Mouse (Mus musculus): ENCODE data around the gene Cuta. TPM values are rescaled to one million over a fixed set of nuclear protein-coding genes. Genes with fewer than 3 reads are reported as not detected.

Gene Cuta
- polyA plus RNA-seq, 1 experiment from 2014 or later: 179 TPM

DNA sequence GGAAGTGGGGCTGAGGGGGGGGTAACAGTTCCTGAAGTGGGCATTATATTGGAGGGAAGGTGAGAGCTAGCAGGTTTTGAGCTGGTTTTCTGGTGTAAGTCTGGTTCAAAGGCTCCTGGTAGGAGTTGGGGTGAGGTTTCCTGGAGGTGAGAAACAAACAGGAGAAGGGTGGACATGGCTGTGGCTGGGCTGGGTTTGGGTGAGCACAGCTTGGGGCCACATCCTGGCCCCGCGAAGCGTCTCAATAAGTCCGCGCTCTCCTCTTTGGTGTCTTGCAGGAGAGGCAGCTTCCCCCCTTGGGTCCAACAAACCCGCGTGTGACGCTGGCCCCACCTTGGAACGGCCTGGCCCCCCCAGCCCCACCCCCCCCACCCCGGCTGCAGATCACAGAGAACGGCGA, 30.9 kb upstream of the Cuta start:
- no peaks in the 10 kb centered on the region for H3K9me3 ChIP-seq
- ATAC-seq (ENCODE audit: insufficient read depth, low FRiP score, low read depth): no peak
- peaks cover 33% of the 10 kb centered on the region for H3K4me1 ChIP-seq
- H3K9ac ChIP-seq: no peak overlapping the region
- H3K27me3 ChIP-seq (replicated peaks): no peaks in the 10 kb centered on the region
- H3K4me3 ChIP-seq (replicated peaks): no peak overlapping the region
- H3K4me2 ChIP-seq: no peak overlapping the region
- H3K36me3 ChIP-seq: peaks cover 6% of the 10 kb centered on the region; the same call in 1 of the 2 replicates
- H3K27ac ChIP-seq: no peak overlapping the region
- WGBS: 61% methylated on average over 12 of the region's 12 CpGs

DNA sequence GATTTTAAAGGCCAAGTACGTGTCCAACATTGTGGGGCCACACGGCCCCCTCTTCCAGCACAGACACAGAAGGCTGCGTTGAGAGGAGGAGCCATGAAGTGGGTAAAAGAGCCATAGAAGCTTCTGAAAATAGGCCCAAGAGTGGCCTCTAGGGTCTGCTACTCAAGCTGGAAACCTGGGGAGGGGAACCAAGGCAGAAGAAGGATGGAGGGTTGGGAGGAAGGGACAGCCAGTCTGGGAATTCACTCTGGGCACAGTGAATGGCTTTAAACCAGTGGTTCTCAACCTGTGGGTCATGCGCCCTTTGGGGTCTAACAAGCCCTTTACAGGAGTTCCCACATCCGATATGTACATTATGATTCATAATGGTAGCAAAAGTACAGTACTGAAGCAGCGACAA, 29.9 kb upstream of the Cuta start:
- ATAC-seq (ENCODE audit: insufficient read depth, low FRiP score, low read depth): no peak
- Histone ChIP-seq H3K27ac (no peak overlapping the region), H3K27me3 (replicated peaks) (no peaks in the 10 kb centered on the region), H3K36me3 (peaks cover 8% of the 10 kb centered on the region; the same call in 1 of the 2 replicates), H3K4me3 (replicated peaks) (no peak overlapping the region), H3K9me3 (no peaks in the 10 kb centered on the region), H3K4me1 (peaks cover 24% of the 10 kb centered on the region), H3K9ac (no peak overlapping the region), H3K4me2 (no peak overlapping the region)
- WGBS: 86% methylated on average over 6 of the region's 6 CpGs

DNA sequence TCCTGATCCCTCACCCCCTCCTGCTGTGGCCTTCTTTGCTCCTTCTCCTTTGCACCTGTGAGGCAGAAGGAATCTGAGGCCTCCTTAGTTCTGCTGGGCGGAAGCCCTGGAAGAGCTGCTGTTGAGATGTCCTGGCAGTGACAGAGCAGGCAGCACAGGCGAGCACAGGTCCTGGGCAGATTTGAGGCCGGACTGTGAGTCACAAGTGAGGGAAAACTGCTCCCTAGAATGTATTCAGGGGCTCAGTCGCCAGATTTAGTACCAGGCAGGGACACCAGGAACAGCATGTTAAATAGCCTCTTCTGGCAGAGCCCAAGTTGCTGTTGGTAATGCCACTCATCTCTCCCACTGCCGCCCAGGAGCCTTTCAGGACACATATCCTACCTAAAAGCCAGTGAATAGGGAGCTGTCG, 28.8 kb upstream of the Cuta start:
- Histone ChIP-seq H3K9me3 (no peaks in the 10 kb centered on the region), H3K36me3 (peaks cover 8% of the 10 kb centered on the region; the same call in 1 of the 2 replicates), H3K27me3 (replicated peaks) (no peaks in the 10 kb centered on the region), H3K9ac (no peak overlapping the region), H3K27ac (no peak overlapping the region), H3K4me2 (no peak overlapping the region), H3K4me3 (replicated peaks) (no peak overlapping the region), H3K4me1 (peaks cover 16% of the 10 kb centered on the region)
- ATAC-seq (ENCODE audit: insufficient read depth, low FRiP score, low read depth): no peak
- 82% methylated on average over 6 of the region's 6 CpGs for WGBS

GRCm38 (mm10) chr17:26967477-26967876, 28.1 kb upstream of the Cuta start:
- peaks cover 11% of the 10 kb centered on the region; the same call in 1 of the 2 replicates for H3K36me3 ChIP-seq

GRCm38 (mm10) chr17:26966993-26967392, 27.6 kb upstream of the Cuta start:
- 89% methylated on average over 11 of the region's 11 CpGs for WGBS

More at GRCm38 (mm10) chr17:26967477-26967876, 28.1 kb upstream of the Cuta start:
- WGBS: 91% methylated on average over 6 of the region's 6 CpGs
- no peak overlapping the region for H3K9ac ChIP-seq
- H3K27ac ChIP-seq: no peak overlapping the region
- H3K4me1 ChIP-seq: peaks cover 16% of the 10 kb centered on the region
- H3K27me3 ChIP-seq (replicated peaks): no peaks in the 10 kb centered on the region
- no peaks in the 10 kb centered on the region for H3K9me3 ChIP-seq
- no peak overlapping the region for H3K4me2 ChIP-seq
- no peak for ATAC-seq (ENCODE audit: insufficient read depth, low FRiP score, low read depth)
- no peak overlapping the region for H3K4me3 ChIP-seq (replicated peaks)

GRCm38 (mm10) chr17:26961572-26962240, 22.3 kb upstream of the Cuta start:
- H3K27ac ChIP-seq: no peak overlapping the region
- H3K4me3 ChIP-seq (replicated peaks): no peak overlapping the region
- H3K36me3 ChIP-seq: peaks cover 27% of the 10 kb centered on the region; the same call in 1 of the 2 replicates
- ATAC-seq (ENCODE audit: insufficient read depth, low FRiP score, low read depth): no peak
- H3K9me3 ChIP-seq: no peaks in the 10 kb centered on the region
- no peaks in the 10 kb centered on the region for H3K27me3 ChIP-seq (replicated peaks)
- H3K4me2 ChIP-seq: no peak overlapping the region
- no peak overlapping the region for H3K9ac ChIP-seq
- no peaks in the 10 kb centered on the region for H3K4me1 ChIP-seq
- 92% methylated on average over 21 of the region's 21 CpGs for WGBS

More at GRCm38 (mm10) chr17:26966993-26967392, 27.6 kb upstream of the Cuta start:
- no peaks in the 10 kb centered on the region for H3K9me3 ChIP-seq
- no peak for ATAC-seq (ENCODE audit: insufficient read depth, low FRiP score, low read depth)
- no peak overlapping the region for H3K4me3 ChIP-seq (replicated peaks)
- H3K4me1 ChIP-seq: peaks cover 14% of the 10 kb centered on the region
- H3K27ac ChIP-seq: no peak overlapping the region
- H3K4me2 ChIP-seq: no peak overlapping the region
- peaks cover 15% of the 10 kb centered on the region; the same call in 1 of the 2 replicates for H3K36me3 ChIP-seq
- H3K9ac ChIP-seq: no peak overlapping the region
- no peaks in the 10 kb centered on the region for H3K27me3 ChIP-seq (replicated peaks)

GRCm38 (mm10) chr17:26959815-26960214, 20.4 kb upstream of the Cuta start:
- Histone ChIP-seq H3K36me3 (peaks cover 30% of the 10 kb centered on the region; the same call in 1 of the 2 replicates), H3K4me3 (replicated peaks) (no peak overlapping the region), H3K9ac (no peak overlapping the region), H3K9me3 (no peaks in the 10 kb centered on the region), H3K27ac (no peak overlapping the region), H3K4me1 (no peaks in the 10 kb centered on the region), H3K27me3 (replicated peaks) (no peaks in the 10 kb centered on the region), H3K4me2 (no peak overlapping the region)
- ATAC-seq (ENCODE audit: insufficient read depth, low FRiP score, low read depth): no peak
- 98% methylated on average over 4 of the region's 4 CpGs for WGBS

DNA sequence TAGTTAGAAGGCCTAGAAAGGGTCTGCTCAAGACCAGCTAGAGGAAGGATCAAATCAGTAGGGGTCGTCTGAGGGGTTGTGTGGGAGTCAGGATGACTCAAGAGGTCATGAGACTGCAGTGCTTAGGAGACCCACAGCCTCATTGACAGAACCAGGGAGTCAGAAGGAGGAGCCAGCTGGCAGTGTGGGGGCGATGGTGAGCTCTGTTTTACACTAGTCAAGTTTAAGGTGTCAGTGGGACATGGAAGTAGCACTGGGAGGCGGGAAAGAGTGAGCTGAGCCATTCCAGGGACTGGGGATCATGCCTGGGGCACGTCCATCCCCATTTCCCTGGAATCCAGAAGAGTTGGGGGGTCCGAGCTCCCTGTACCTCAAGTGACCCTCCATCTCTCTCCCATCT, 19.5 kb upstream of the Cuta start:
- no peak overlapping the region for H3K4me3 ChIP-seq (replicated peaks)
- no peaks in the 10 kb centered on the region for H3K9me3 ChIP-seq
- H3K4me2 ChIP-seq: no peak overlapping the region
- no peaks in the 10 kb centered on the region for H3K27me3 ChIP-seq (replicated peaks)
- no peak for ATAC-seq (ENCODE audit: insufficient read depth, low FRiP score, low read depth)
- 57% methylated on average over 5 of the region's 5 CpGs for WGBS
- H3K9ac ChIP-seq: no peak overlapping the region
- H3K27ac ChIP-seq: no peak overlapping the region
- H3K36me3 ChIP-seq: peaks cover 32% of the 10 kb centered on the region; the same call in 1 of the 2 replicates
- H3K4me1 ChIP-seq: peaks cover 3% of the 10 kb centered on the region

DNA sequence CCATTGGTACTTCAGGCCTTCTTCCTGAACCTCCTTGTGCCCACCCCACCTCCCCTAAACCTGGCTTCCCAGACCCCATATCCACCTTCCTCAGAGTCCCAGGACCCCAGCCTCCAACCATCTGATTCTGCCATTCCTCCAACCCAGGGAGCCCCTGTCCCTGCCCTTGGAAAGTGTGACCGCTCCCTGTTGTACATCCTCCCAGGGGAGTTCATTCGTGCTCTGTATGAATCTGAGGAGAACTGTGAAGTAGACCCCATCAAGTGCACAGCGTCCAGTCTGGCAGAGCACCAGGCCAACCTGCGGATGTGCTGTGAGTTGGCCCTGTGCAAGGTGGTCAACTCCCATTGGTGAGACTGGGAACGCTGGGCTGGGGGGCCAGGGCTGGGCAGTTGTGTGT, 18.5 kb upstream of the Cuta start:
- no peak overlapping the region for H3K9ac ChIP-seq
- H3K27ac ChIP-seq: no peak overlapping the region
- no peak for ATAC-seq (ENCODE audit: insufficient read depth, low FRiP score, low read depth)
- 93% methylated on average over 5 of the region's 5 CpGs for WGBS
- H3K9me3 ChIP-seq: no peaks in the 10 kb centered on the region
- peaks cover 32% of the 10 kb centered on the region; the same call in 1 of the 2 replicates for H3K36me3 ChIP-seq
- no peak overlapping the region for H3K4me2 ChIP-seq
- no peak overlapping the region for H3K4me3 ChIP-seq (replicated peaks)
- H3K4me1 ChIP-seq: peaks cover 12% of the 10 kb centered on the region
- H3K27me3 ChIP-seq (replicated peaks): no peaks in the 10 kb centered on the region

GRCm38 (mm10) chr17:26956895-26957294, 17.5 kb upstream of the Cuta start:
- Histone ChIP-seq H3K4me1 (peaks cover 21% of the 10 kb centered on the region), H3K9ac (no peak overlapping the region), H3K4me3 (replicated peaks) (no peak overlapping the region), H3K4me2 (no peak overlapping the region), H3K27ac (no peak overlapping the region), H3K36me3 (peaks cover 25% of the 10 kb centered on the region; the same call in 1 of the 2 replicates), H3K27me3 (replicated peaks) (no peaks in the 10 kb centered on the region), H3K9me3 (no peaks in the 10 kb centered on the region)
- WGBS: 83% methylated on average over 18 of the region's 18 CpGs
- peak; percentile 40; the same call in 1 of the 2 replicates for ATAC-seq (ENCODE audit: insufficient read depth, low FRiP score, low read depth)

DNA sequence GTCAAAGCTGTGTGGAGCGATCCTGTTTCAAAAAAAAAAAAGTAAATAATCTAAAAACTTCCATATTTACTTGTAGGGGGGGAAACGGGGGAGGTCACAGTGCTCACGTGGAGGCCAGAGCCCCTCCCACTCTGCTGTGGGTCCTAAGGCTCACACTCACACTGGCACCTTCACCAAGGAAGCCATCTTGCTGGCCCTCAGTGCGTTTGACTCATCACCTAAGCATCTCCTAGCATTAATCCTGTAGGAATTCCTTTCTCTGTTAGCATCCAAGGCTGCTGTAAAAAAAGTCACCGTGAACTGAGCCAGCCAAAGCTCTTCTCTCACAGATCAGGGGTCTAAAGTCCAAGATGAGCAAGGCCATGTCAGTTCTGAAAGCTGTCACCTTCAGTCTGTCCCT, 16.9 kb upstream of the Cuta start:
- Histone ChIP-seq H3K9ac (no peak overlapping the region), H3K36me3 (peaks cover 21% of the 10 kb centered on the region; the same call in 1 of the 2 replicates), H3K4me3 (replicated peaks) (no peak overlapping the region), H3K4me2 (no peak overlapping the region), H3K4me1 (peaks cover 26% of the 10 kb centered on the region), H3K9me3 (no peaks in the 10 kb centered on the region), H3K27ac (no peak overlapping the region), H3K27me3 (replicated peaks) (no peaks in the 10 kb centered on the region)
- WGBS: 63% methylated on average over 5 of the region's 5 CpGs
- ATAC-seq (ENCODE audit: insufficient read depth, low FRiP score, low read depth): no peak

GRCm38 (mm10) chr17:26953726-26954125, 14.4 kb upstream of the Cuta start:
- H3K4me2 ChIP-seq: peak overlapping the region; percentile 26
- ATAC-seq (ENCODE audit: insufficient read depth, low FRiP score, low read depth): no peak
- no peak overlapping the region for H3K9ac ChIP-seq

More at GRCm38 (mm10) chr17:26953726-26954125, 14.4 kb upstream of the Cuta start:
- Histone ChIP-seq H3K27ac (no peak overlapping the region), H3K4me1 (peaks cover 43% of the 10 kb centered on the region), H3K27me3 (replicated peaks) (no peaks in the 10 kb centered on the region), H3K4me3 (replicated peaks) (no peak overlapping the region), H3K9me3 (no peaks in the 10 kb centered on the region), H3K36me3 (peaks cover 9% of the 10 kb centered on the region; the same call in 1 of the 2 replicates)
- 24% methylated on average over 15 of the region's 16 CpGs for WGBS

Data from stomach, embryonic 15.5 days (tissue).